Mouse (Mus musculus) cerebellum, adult 2 months (tissue): ENCODE measurements around the gene Cisd2. TPM values are rescaled to one million over a fixed set of nuclear protein-coding genes. Genes with fewer than 3 reads are reported as not detected.

ENCODE experiments used
- DNase-seq, 2 experiments: peaks; one replicate each; pipeline ENCODE4 v3.0.0; 2021
- H3K27ac ChIP-seq: fragments of 200-500 bp; 2 replicates; pipeline ENCODE4 v1.5.1; 2012; ENCODE audit warnings: low read length, control low read depth, inconsistent platforms; ENCODE audit not compliant: insufficient read depth
- H3K27me3 ChIP-seq: fragments of 200-500 bp; 2 replicates; pipeline ENCODE4 v1.6.1; 2012; ENCODE audit warnings: inconsistent platforms, mild to moderate bottlenecking, low read length, moderate library complexity; ENCODE audit not compliant: control insufficient read depth, insufficient read depth
- H3K4me1 ChIP-seq: fragments of 200-500 bp; 2 replicates; pipeline ENCODE4 v1.6.1; 2011; ENCODE audit warnings: low read length; ENCODE audit not compliant: control insufficient read depth, insufficient read depth
- H3K4me3 ChIP-seq: fragments of 200-500 bp; replicated peaks from 2 replicates; pipeline ENCODE3; 2011; ENCODE audit warnings: mild to moderate bottlenecking, low read depth, low read length, control low read depth; ENCODE audit not compliant: insufficient read depth
- CTCF ChIP-seq: fragments of 200-500 bp; IDR thresholded peaks from 2 replicates; pipeline ENCODE4 v1.5.1; 2011; ENCODE audit warnings: low read depth, mild to moderate bottlenecking, control low read depth, low read length, moderate library complexity, borderline replicate concordance; ENCODE audit not compliant: insufficient read depth
- POLR2A ChIP-seq: fragments of 200-500 bp; IDR thresholded peaks from 2 replicates; pipeline ENCODE4 v1.6.1; 2011; ENCODE audit warnings: low read length, control low read depth, borderline replicate concordance; ENCODE audit not compliant: insufficient read depth
- WGBS: fragments of 180-500 bp; shearing (Covaris S2); methylation state at CpG from one replicate; pipeline ENCODE4 v1.1.7; 2018; 5-methylcytosine and 5-hydroxymethylcytosine counted together
- polyA plus RNA-seq: library from polyadenylated mRNA; depleted of rRNA; stranded (reverse); fragments of >200 nt; gene quantifications from 2 replicates; pipeline ENCODE4 v1.2.3, GENCODE M21; 2012

Gene Cisd2
- polyA plus RNA-seq, 1 experiment = 51.3 TPM

DNA sequence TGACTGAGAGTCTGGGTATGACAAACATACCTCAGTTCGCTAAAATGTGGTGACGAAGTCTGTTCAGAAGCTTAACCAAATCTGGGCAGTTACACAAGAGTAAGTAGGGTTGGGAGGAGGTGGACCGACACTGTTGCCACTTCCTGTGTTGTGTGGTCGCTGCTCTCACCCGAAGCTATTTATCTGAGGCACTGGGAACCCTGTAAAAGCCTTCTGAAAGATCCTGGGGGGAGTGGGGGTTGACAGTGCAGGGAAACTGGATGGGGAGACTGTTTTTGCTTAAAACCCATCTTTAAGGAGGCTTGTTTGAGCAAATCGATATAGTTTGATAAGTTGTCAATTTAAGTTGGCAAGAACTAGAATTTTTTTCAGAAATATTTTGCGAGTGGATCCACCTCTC is 16.5 kb upstream of the Cisd2 start:
- DNase-seq = peak in 1 of 2 experiments; percentile 20
- Histone ChIP-seq H3K4me1 (no peaks in the 10 kb centered on the region), H3K27me3 (no peaks in the 10 kb centered on the region), H3K4me3 (peak overlapping the region; percentile 86), H3K27ac (no peak overlapping the region)
- WGBS = 4% methylated on average over 7 of the region's 7 CpGs
- TF ChIP-seq POLR2A = no peak
- TF ChIP-seq CTCF = no peak

DNA sequence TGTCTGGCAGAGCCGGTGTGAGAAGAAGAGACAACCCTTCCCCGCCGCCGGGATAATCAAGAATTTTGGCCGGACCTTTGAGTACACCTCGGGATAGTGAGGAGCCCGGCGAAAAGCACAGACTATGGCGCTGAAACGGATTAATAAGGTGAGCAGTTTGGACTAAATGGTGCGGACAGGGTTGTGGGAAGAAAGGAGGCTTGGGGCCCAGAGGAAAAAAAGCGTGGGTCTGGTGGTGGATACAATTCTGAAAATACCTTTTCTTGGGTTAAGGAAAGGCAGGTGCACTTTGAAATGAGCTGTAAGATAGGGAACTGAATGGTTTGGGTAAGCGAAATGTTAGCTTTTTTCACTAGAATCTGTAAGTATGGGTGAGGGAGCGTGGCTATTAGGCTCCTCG is 15.9 kb upstream of the Cisd2 start:
- WGBS = under 1% methylated on average over 15 of the region's 15 CpGs
- Histone ChIP-seq H3K27ac (peak overlapping the region; percentile 94), H3K27me3 (no peaks in the 10 kb centered on the region), H3K4me1 (no peaks in the 10 kb centered on the region), H3K4me3 (peak overlapping the region; percentile 86)
- TF ChIP-seq POLR2A = no peak
- no peak for TF ChIP-seq CTCF
- DNase-seq = no peak

DNA sequence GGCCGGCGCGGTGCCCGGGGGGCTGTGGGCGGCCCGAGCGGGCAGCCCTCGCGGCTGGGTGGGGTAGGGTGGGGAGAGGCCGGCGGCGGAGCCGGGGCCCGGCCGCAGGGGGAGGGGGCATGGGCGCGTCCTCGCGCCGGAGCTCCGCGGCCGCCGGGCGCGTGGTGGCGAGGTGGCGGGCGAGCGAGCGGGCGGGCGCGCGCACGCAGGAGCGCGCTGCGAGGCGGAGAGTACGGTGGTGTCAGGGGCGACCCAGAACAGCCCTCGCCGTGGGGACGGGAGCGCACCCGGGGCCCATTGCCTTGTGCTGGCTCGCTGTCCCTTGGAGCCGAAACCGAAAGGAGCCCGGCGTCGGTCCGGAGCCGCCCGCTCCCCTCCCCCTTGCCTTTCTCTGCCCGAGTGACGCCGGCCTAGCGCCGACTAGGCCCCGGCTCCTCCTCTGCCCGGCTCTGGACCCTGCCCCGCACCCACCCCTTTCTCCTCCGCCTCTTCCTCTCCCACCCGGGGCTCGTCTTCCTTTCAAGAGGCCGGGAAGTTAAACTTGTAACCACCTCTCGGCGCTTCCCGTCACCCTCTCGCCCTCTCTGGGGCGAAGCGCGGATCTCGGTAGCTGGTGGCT is 15.3 kb upstream of the Cisd2 start:
- no peak for TF ChIP-seq POLR2A
- no peak for TF ChIP-seq CTCF
- no peaks in the 10 kb centered on the region for H3K27me3 ChIP-seq
- H3K4me3 ChIP-seq = peak overlapping the region; percentile 86
- H3K27ac ChIP-seq = peak overlapping the region; percentile 94
- WGBS = under 1% methylated on average over 62 of the region's 76 CpGs
- no peaks in the 10 kb centered on the region for H3K4me1 ChIP-seq
- DNase-seq = peak; percentile 82 to 85

DNA sequence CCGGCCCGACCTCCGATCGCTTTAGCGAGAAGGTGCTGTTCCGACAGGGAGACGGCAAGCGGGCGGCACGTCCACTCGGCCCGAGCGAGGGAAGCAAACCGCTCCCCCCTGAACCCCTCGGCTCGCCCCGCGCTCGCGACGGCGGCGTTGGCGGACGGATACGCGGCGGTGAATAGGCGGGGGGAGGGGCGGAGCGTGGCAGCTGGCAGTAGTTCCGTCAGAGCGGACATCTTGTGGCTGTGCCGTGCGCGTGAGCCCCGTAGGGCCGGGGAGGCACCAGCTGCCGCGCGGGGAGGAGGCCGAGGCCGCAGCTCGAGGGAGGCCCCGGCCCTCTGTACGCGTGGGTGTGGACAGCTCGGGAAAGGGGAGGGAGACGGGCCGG is 14.8 kb upstream of the Cisd2 start:
- Histone ChIP-seq H3K4me3 (peak overlapping the region; percentile 86), H3K27ac (peak overlapping the region; percentile 94), H3K27me3 (no peaks in the 10 kb centered on the region), H3K4me1 (no peaks in the 10 kb centered on the region)
- under 1% methylated on average over 50 of the region's 50 CpGs for WGBS
- DNase-seq = peak; percentile 93 to 97
- TF ChIP-seq POLR2A (peak; percentile 70), CTCF (no peak)

DNA sequence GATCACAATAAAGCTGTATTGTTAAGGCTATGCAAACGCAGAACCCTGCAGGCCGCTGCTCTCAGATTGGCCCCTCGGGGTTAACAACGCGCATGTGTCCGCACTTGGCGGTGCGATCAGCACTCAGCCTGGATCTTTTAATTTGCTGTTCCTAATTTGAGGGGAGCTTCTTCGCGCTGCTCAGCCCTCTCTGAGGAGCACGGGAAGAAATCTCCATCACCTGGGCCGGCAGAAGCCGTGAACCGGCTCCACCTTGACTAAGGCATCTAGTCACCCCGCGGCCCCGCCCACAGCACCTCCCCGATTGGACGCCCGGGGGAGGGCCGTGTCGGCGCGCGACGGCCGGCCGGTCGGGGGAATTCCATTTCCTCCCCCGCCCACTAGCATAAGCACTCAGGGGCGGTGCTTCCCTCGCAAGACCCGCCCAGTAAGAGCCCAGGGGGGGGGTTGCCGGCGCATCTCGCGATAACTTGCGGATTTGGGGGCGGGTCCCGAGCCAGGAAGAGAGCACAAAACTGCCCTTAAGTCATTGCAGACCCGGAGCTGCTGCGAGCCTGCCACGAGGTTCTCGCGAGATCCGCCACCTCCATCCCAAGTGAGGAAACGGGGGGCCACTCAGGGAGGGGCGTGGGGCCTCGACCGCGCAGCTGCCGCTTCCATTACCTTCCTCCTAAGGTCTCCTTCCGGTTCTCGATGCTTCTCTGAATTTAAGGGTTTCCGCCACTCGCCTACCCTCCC is 14.2 kb upstream of the Cisd2 start, which contains the start of gene Ube2d3:
Gene Ube2d3, plus strand, starts transcription at position 392 of the 738 bp plus-strand sequence.
- H3K4me3 ChIP-seq = peak within 1 kb of the TSS; percentile 99
- peak; percentile 78; the same call in 1 of the 2 replicates for TF ChIP-seq POLR2A
- no peak for TF ChIP-seq CTCF
- DNase-seq = peak; percentile 99
- H3K27ac ChIP-seq = peak within 1 kb of the TSS; percentile 94
- no peaks in the 10 kb centered on the region for H3K27me3 ChIP-seq
- under 1% methylated on average over 56 of the region's 56 CpGs for WGBS
- no peaks in the 10 kb centered on the region for H3K4me1 ChIP-seq

DNA sequence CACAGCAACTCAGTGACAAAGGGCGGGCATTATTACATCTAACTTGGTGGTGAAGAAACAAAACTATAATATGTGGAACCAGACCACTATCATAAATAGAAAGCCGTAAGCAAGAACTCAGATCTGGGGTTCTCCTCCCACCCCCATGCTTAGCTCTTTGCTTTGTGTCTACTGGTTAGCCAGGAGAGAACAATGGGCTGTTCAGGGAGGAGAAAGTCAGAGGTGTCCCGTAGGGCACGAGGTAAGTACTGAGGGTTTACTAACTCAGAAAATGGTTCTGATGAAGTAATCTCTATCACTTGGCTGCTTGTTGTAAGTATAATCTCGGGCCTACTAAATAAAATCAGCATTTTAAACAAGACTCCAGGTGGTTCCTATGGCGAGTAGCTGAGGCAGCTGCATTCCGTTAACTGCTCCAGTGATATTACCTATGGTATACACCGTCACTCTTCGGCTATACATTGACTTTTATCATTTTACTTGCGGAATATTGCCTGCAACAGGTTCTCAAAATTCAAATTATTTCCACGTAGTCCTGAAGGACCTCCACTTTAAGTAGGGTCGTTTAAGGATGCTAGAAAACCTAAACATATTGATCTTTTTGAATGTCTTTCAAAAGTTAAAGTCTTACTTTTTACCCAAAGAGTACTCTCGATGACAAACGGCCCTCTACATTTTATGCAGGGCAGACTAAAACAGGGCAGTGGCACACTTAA is 13.3 kb upstream of the Cisd2 start:
- TF ChIP-seq CTCF (no peak), POLR2A (no peak)
- Histone ChIP-seq H3K27ac (peak overlapping the region; percentile 88; the same call in 1 of the 2 replicates), H3K27me3 (no peaks in the 10 kb centered on the region), H3K4me1 (no peaks in the 10 kb centered on the region), H3K4me3 (peak overlapping the region; percentile 99)
- WGBS = 40% methylated on average over 14 of the region's 14 CpGs
- peak in 1 of 2 experiments; percentile 14 for DNase-seq

DNA sequence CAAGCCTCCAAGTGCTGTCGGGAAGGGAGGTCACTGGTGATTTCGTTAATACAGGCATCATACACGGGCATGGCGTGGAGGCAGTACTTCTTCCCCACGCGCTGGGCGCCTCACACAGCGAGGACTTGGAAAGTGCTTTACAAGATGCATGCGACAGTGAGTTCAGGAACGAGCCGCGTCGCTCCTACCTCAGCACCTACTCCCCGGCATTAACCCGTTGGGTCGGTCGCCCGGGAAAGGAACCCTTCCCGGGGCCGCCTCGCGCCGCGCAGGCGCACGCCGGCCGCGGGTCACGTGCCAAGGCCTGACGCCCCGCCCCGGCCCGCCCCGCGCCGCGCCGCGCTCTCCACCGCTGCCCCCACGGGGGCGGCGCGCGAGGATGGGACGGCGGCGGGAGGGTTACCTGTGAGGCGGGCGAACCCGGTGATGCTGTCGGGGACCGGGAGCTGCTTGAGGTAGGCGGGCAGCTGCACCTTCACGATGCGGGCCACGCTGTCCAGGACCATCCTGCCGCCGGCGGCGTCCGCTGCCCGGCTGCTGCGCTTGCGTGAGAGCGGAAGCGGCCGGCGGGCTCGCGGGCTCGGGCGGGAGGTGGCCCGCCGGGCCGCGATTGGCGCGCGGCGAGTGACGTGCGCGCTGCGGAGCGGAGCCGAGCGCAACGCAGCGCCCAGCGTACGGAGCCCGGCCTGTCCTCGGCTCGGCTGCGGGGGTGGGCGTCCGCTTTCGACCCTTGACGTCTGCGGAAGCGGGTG is 693 bp downstream of the Cisd2 start:
- no peak for TF ChIP-seq CTCF
- peak; percentile 83 for TF ChIP-seq POLR2A
- peak overlapping the region; percentile 78 for H3K4me3 ChIP-seq
- peak; percentile 89 to 94 for DNase-seq
- no peaks in the 10 kb centered on the region for H3K4me1 ChIP-seq
- peak overlapping the region; percentile 96 for H3K27ac ChIP-seq
- under 1% methylated on average over 103 of the region's 103 CpGs for WGBS
- no peaks in the 10 kb centered on the region for H3K27me3 ChIP-seq
